Mouse (Mus musculus) midbrain, embryonic 13.5 days (tissue): Measurements from ENCODE around the gene Jmjd4. TPM values are rescaled to one million over a fixed set of nuclear protein-coding genes. Genes with fewer than 3 reads are reported as not detected.

ENCODE experiments used
- ATAC-seq: fragments of 200-750 bp; cut with Nextera tagmentation; 2 replicates; pipeline ENCODE4 v1.8.0; 2017; ENCODE audit warnings: mild to moderate bottlenecking, moderate TSS enrichment, moderate library complexity
- H3K27ac ChIP-seq: fragments of 300-500 bp; sonication (generic); 2 replicates; pipeline ENCODE4 v1.5.1; 2015; ENCODE audit warnings: inconsistent platforms, mild to moderate bottlenecking, moderate library complexity
- H3K27me3 ChIP-seq: fragments of 300-500 bp; sonication (generic); 2 replicates; pipeline ENCODE4 v1.6.1; 2015; ENCODE audit warnings: mild to moderate bottlenecking, inconsistent platforms
- H3K36me3 ChIP-seq: fragments of 300-500 bp; sonication (generic); 2 replicates; pipeline ENCODE4 v1.6.1; 2015; ENCODE audit warnings: mild to moderate bottlenecking, inconsistent platforms
- H3K4me1 ChIP-seq: fragments of 300-500 bp; sonication (generic); replicated peaks from 2 replicates; pipeline ENCODE4 v1.6.1; 2015; ENCODE audit warnings: inconsistent platforms
- H3K4me2 ChIP-seq: fragments of 300-500 bp; sonication (generic); replicated peaks from 2 replicates; pipeline ENCODE4 v1.6.1; 2015; ENCODE audit warnings: moderate library complexity, mild to moderate bottlenecking, inconsistent platforms
- H3K4me3 ChIP-seq: fragments of 300-500 bp; sonication (generic); replicated peaks from 2 replicates; pipeline ENCODE4 v1.5.1; 2015; ENCODE audit warnings: mild to moderate bottlenecking, inconsistent platforms
- H3K9ac ChIP-seq: fragments of 300-500 bp; sonication (generic); replicated peaks from 2 replicates; pipeline ENCODE4 v1.6.1; 2015; ENCODE audit warnings: mild to moderate bottlenecking, inconsistent platforms
- H3K9me3 ChIP-seq: fragments of 300-500 bp; sonication (generic); 2 replicates; pipeline ENCODE4 v1.6.1; 2016; ENCODE audit warnings: mild to moderate bottlenecking, inconsistent platforms
- WGBS: fragments of 180-500 bp; shearing (Covaris S2); methylation state at CpG from one replicate; pipeline ENCODE4 v1.1.7; 2015; 5-methylcytosine and 5-hydroxymethylcytosine counted together
- polyA plus RNA-seq: library from polyadenylated mRNA; unstranded; fragments of >200 nt; fragmentation: Nextera tagmentation; extraction: Ambion mirVana; gene quantifications from 2 replicates; pipeline ENCODE4 v1.2.1, GENCODE M21; 2015

The Jmjd4 gene
- polyA plus RNA-seq, 1 experiment from 2014 or later, result 14.3 TPM

DNA sequence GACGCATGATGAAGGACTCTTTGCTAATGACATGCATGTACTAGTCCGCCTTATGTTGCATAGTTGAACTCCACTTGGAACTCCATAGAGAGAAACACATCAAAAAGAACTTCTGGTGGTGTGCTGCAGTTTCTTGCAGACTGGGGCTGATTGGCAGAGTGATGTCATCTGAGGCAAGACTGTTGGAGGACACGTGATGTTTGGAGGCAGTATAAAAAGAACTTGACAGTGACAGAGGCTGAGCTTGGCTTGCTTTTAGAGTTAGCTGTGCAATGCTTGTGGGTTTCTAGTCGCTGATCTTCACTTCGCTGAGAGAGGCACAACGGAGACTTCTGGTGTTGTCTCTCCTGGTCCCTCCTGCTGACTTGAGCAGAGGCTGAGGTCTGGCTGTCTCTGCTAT, 27.4 kb downstream of the Jmjd4 start:
- H3K27me3 ChIP-seq, result peaks cover 10% of the 10 kb centered on the region; the same call in 1 of the 2 replicates
- no peak overlapping the region for H3K9ac ChIP-seq
- ATAC-seq, result no peak
- no peak overlapping the region for H3K4me2 ChIP-seq
- H3K9me3 ChIP-seq, result no peaks in the 10 kb centered on the region
- H3K27ac ChIP-seq, result no peak overlapping the region
- no peak overlapping the region for H3K4me3 ChIP-seq
- no peaks in the 10 kb centered on the region for H3K36me3 ChIP-seq
- 71% methylated on average over 6 of the region's 6 CpGs for WGBS
- H3K4me1 ChIP-seq, result no peaks in the 10 kb centered on the region

DNA sequence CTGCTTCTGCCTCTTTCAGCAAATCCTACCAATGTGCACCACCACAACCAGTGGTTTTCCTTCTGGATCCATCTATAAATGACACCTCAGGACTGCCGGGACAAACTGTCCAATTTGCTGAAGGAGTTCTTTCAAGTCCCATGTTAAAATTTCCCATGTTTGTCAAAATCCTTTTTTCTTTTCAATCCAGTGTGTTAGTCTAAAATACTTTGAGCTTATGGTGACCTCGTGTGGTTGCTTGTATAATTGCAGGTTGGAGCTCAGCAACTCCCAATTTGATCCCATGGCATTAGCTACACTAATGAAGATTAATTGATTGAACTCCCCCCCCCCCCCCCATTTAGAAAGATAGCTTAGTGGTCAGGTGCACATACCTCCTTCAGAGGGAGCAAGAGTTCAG, 33.4 kb downstream of the Jmjd4 start:
- ATAC-seq, result no peak
- Histone ChIP-seq H3K9me3 (no peaks in the 10 kb centered on the region), H3K27ac (no peak overlapping the region), H3K27me3 (no peaks in the 10 kb centered on the region), H3K4me2 (no peak overlapping the region), H3K36me3 (peaks cover 35% of the 10 kb centered on the region), H3K4me1 (no peaks in the 10 kb centered on the region), H3K9ac (no peak overlapping the region), H3K4me3 (no peak overlapping the region)
- WGBS, result 6% methylated on average over 2 of the region's 2 CpGs

DNA sequence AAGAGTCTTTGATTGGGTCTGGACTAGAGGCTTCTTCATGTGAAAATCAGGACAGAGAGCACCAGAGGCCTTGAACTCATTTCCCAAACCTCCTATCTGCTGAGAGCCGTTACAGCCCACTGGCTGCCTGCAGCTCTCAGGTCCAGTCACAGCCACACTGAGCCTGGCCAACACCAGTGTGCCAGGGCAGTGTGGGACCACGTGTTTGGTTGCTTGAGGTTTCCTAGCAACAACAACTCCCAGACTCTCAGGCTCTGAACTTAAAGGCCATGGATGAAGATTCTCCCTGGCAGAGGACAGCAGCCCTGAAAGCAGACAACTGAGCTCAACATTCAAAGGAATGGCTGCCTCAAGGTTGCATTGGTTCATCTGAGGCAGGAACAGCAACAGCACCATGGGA, 35.8 kb downstream of the Jmjd4 start:
- Histone ChIP-seq H3K9me3 (no peaks in the 10 kb centered on the region), H3K4me1 (no peaks in the 10 kb centered on the region), H3K27me3 (no peaks in the 10 kb centered on the region), H3K4me3 (no peak overlapping the region), H3K4me2 (no peak overlapping the region), H3K36me3 (peaks cover 57% of the 10 kb centered on the region), H3K27ac (no peak overlapping the region), H3K9ac (no peak overlapping the region)
- WGBS, result 56% methylated on average over 2 of the region's 2 CpGs
- ATAC-seq, result no peak

DNA sequence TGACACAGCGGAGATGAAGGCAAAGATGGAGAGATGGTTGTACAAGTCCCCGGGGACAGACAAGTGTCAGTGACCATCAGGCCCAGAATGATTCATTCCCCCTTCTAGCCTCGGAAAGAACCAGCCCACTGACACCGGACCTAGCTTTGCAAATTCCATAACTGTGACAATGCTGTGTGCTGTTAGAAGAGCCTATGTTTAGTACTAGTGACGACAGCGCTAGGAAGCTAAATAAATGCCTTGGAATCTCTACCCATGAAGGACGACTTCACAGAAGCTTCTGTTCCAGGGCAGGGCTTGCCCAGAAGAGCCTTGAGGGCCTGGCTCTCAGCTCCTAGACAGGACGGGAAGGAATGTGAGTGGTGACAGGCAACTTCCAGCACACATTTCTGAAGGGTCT, 36.4 kb downstream of the Jmjd4 start:
- no peak for ATAC-seq
- Histone ChIP-seq H3K27ac (no peak overlapping the region), H3K9ac (no peak overlapping the region), H3K4me3 (no peak overlapping the region), H3K9me3 (no peaks in the 10 kb centered on the region), H3K27me3 (no peaks in the 10 kb centered on the region), H3K4me1 (no peaks in the 10 kb centered on the region), H3K4me2 (no peak overlapping the region), H3K36me3 (peaks cover 63% of the 10 kb centered on the region)
- WGBS, result 91% methylated on average over 8 of the region's 8 CpGs

DNA sequence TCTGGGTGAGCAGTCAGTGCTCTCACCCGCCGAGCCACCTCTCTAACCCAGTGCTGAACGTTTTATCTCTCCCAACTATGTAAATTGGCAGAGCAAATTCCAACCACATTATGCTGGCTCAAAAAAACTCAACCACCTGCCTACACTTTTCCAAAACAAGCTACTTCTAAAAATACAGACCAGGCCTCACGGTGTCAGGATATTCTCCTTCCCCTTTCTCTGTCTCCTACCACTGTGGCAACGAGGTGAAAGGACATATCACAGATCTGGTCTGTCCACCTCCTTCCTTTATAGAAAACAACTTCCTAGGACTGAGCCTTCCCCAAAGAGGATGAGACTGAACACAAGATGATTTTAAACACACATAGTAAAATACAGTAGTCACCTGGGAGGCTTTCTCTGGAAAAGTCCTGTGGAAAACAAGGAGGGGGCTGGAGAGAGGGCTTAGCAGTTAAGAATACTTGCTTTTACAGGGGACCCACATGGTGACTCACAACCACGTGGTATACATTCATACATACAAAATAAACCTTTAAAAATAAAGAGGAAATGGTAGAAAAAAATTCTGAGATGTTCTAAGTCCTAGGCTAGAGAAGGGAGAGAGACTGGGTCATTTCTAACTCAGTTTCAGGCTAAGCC, 46.9 kb downstream of the Jmjd4 start:
- Histone ChIP-seq H3K9ac (no peak overlapping the region), H3K4me2 (no peak overlapping the region), H3K9me3 (no peaks in the 10 kb centered on the region), H3K4me3 (no peak overlapping the region), H3K36me3 (peaks cover 98% of the 10 kb centered on the region), H3K27me3 (no peaks in the 10 kb centered on the region), H3K4me1 (no peaks in the 10 kb centered on the region), H3K27ac (no peak overlapping the region)
- WGBS, result 95% methylated on average over 6 of the region's 6 CpGs
- no peak for ATAC-seq

DNA sequence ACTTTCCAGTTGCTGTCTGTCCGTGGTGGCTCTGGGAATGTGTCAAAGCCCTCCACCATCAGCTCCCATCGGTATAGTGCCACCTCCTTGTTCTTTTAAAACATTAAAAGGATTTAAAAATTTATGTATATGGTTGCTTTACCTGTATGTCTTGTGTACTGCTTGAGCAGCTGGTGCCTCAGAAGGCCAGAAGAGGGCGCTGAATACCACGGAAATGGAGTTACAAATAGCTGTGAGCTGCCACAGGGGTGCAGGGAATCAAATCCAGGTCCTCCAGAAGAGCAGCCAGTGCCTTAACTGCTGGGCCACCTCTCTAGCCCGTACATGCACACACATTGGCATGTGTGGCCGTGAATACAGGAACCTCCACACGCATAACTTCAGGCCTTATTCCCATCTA, 47.9 kb downstream of the Jmjd4 start:
- 93% methylated on average over 7 of the region's 7 CpGs for WGBS
- Histone ChIP-seq H3K4me3 (no peak overlapping the region), H3K27me3 (no peaks in the 10 kb centered on the region), H3K27ac (no peak overlapping the region), H3K4me2 (no peak overlapping the region), H3K9ac (no peak overlapping the region), H3K9me3 (no peaks in the 10 kb centered on the region), H3K36me3 (peaks cover 98% of the 10 kb centered on the region), H3K4me1 (no peaks in the 10 kb centered on the region)
- ATAC-seq, result no peak

DNA sequence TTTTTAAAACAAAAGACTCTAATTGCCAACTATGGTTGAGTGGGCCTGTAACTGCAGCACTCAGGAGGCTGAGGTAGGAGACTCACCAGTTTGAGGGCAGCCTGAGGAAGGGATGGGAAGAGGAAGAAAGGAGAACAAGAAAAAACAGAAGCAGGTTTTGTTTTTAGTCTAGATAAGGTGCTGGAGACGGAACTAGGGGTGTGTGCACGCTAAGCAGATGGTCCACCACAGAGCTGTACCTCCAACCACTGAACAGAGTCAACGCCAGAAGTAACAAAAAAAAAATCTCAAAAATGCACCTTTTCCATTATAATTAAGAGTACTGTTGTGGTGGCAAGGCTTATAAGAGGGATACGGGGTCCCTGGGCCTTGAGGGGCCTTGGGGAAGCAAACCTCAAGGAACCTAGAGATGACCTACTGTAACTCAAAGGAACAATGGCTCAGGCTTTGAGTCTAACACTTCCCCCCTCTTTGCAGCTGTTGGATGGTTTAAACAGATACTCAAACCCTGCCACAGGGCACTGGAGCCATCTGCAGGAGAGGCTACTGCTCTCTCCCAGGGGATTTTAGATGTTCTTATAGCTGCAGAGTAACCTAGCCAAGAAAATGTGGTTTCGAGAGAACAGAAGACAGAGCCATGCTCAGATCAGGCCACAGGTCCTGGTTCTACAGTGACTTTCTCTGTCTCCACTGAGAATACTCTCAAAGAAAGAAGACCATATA, 52.3 kb downstream of the Jmjd4 start:
- H3K27ac ChIP-seq, result no peak overlapping the region
- ATAC-seq, result no peak
- H3K36me3 ChIP-seq, result peaks cover 69% of the 10 kb centered on the region
- H3K9ac ChIP-seq, result no peak overlapping the region
- H3K4me1 ChIP-seq, result peaks cover 13% of the 10 kb centered on the region
- H3K4me2 ChIP-seq, result no peak overlapping the region
- H3K27me3 ChIP-seq, result no peaks in the 10 kb centered on the region
- 95% methylated on average over 5 of the region's 5 CpGs for WGBS
- H3K4me3 ChIP-seq, result no peak overlapping the region
- no peaks in the 10 kb centered on the region for H3K9me3 ChIP-seq

DNA sequence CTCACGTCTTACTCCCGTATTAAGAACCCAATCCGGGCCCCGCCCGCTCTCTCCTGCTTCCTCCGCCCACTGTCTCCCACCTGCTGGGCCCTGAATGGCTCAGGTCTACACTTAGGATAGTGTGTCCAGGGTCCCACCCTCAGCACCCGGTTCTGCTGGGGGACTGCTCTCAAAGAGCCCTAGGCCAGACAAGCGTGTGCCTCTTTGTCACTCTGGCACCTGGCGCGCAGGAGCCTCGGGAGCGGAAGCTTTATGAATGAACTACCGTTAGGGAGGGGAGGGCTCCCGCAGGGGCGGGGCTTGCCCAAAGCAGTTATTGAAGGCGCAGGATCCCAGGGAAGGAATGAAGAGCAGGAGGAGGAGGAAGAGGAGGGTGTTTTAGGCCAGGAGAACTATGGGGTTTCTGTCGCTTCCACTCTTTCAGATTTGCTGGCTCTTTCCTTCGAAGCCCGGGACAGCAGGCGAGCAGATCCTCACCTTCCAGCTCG, 55.5 kb downstream of the Jmjd4 start:
- Histone ChIP-seq H3K4me2 (peak overlapping the region; percentile 87), H3K36me3 (peaks cover 36% of the 10 kb centered on the region), H3K4me3 (peak overlapping the region; percentile 84), H3K27me3 (no peaks in the 10 kb centered on the region), H3K4me1 (peaks cover 24% of the 10 kb centered on the region), H3K9me3 (no peaks in the 10 kb centered on the region), H3K27ac (peak overlapping the region; percentile 92), H3K9ac (peak overlapping the region; percentile 95)
- ATAC-seq, result peak; percentile 69
- under 1% methylated on average over 21 of the region's 21 CpGs for WGBS

DNA sequence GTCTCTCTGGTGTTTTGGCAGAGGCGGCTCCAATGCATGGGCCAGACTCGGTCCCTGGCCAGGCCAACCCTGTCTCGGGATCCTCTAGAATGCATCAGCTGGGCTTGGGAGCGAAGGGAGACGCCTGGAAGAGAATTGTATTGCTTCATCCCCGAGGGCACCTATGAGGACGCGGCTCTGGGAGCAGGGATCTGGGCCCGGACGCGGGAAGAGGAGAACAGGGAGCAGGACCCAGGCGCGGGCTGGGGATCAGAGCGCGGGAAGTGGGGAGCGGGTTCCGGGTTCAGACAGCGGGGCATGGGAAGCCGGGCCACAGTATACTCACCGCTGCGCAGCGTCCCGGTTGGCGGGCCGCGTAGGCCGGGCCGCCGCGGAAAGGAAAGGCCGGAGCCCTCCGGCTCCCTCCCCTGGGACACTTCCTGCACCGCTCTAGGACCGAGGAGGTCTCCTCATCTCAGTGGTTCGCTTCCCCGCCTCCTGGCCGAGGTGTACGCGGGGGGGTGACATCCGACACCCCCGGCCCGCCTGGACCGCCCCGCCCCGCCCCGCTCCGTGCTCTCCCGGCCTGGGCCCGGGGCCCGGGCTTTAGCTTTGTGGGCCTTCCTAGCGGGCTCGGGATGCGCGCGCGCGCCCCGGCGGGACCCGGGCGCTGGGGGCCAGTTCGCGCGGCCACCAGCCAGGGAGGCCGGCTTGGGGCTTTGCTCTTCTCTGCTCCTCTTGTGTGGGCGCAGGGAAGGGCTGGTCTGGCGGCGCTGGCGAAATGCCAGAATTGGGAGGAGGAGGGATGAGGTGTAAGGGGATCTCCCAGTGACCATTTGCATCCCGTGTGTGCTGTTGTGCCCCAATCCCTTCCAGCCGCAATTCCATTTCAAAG, 56.2 kb downstream of the Jmjd4 start:
- peak overlapping the region; percentile 87 for H3K4me2 ChIP-seq
- peak; percentile 92 for ATAC-seq
- no peaks in the 10 kb centered on the region for H3K27me3 ChIP-seq
- H3K9ac ChIP-seq, result peak overlapping the region; percentile 95
- no peaks in the 10 kb centered on the region for H3K9me3 ChIP-seq
- H3K4me1 ChIP-seq, result peaks cover 24% of the 10 kb centered on the region
- H3K4me3 ChIP-seq, result peak overlapping the region; percentile 84
- under 1% methylated on average over 65 of the region's 71 CpGs for WGBS
- H3K36me3 ChIP-seq, result peaks cover 36% of the 10 kb centered on the region
- H3K27ac ChIP-seq, result peak overlapping the region; percentile 92

DNA sequence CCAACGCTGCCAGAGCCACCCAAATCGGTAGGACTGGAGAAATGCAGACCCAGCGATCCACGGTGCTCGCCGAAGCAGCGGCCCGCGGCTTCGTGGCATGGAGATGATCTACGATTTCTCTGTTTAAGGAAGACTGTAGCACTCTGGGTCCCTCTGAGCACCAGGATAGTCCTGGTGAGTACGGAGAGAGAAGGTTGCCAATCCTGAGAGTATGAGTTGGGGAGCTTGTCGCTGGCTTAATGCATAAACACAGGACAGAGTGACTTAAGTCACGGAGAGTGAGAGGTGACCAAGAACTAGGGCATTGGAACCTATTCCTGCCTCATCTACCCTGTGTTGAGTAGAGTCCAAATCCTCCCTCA, 56.8 kb downstream of the Jmjd4 start:
- H3K4me3 ChIP-seq, result peak overlapping the region; percentile 84
- peaks cover 35% of the 10 kb centered on the region for H3K36me3 ChIP-seq
- no peaks in the 10 kb centered on the region for H3K9me3 ChIP-seq
- peak overlapping the region; percentile 95 for H3K9ac ChIP-seq
- H3K27ac ChIP-seq, result peak overlapping the region; percentile 92
- ATAC-seq, result peak; percentile 25; the same call in 1 of the 2 replicates
- no peaks in the 10 kb centered on the region for H3K27me3 ChIP-seq
- H3K4me1 ChIP-seq, result peaks cover 24% of the 10 kb centered on the region
- 0% methylated on average over 14 of the region's 14 CpGs for WGBS
- H3K4me2 ChIP-seq, result peak overlapping the region; percentile 87
